Mouse (Mus musculus): ENCODE measurements around the gene Cpne1.

GRCm38 (mm10) chr2:156079674-156080073 is 32.1 kb downstream of the Cpne1 start:
- TF ChIP-seq CTCF (IDR thresholded peaks at IDR 0.05; ENCODE audit: control insufficient read depth, insufficient read depth, insufficient read length) (no peak), MAX (IDR thresholded peaks at IDR 0.05) (no peak), USF1 (IDR thresholded peaks at IDR 0.05; ENCODE audit: low read depth) (no peak), FOSL1 (IDR thresholded peaks at IDR 0.05; ENCODE audit: insufficient read depth, low read length, poor library complexity, severe bottlenecking) (no peak), CEBPB (IDR thresholded peaks at IDR 0.05; ENCODE audit: low read depth) (no peak), MYOD1 (IDR thresholded peaks at IDR 0.05; ENCODE audit: control insufficient read depth, insufficient read length, low read depth) (no peak)
